Mouse (Mus musculus): ENCODE results near the gene Lce3f.

- no peak for TF ChIP-seq CTCF (IDR thresholded peaks at IDR 0.05; ENCODE audit: borderline replicate concordance, extremely low read depth, insufficient read depth, insufficient read length)
- no peak for TF ChIP-seq POLR2A (IDR thresholded peaks at IDR 0.05; ENCODE audit: borderline replicate concordance, extremely low read depth, insufficient read depth, insufficient read length, poor library complexity, severe bottlenecking)
Measured at GRCm38 (mm10) chr3:93023411-93024184, 31.6 kb downstream of the Lce3f start.
